Mouse (Mus musculus) layer of hippocampus, adult 8-10 months (tissue): ENCODE measurements around the gene Dync1li2. TPM values are rescaled to one million over a fixed set of nuclear protein-coding genes. Genes with fewer than 3 reads are reported as not detected.

ENCODE experiments used
- DNase-seq, 2 experiments: peaks; one replicate each; pipeline ENCODE4 v3.0.0; 2022; ENCODE audit warnings: low spot score in 2 of 2
- total RNA-seq, 4 experiments: library from RNA; stranded (reverse); gene quantifications; 2 replicates each; pipeline ENCODE4 v1.2.4; 2022

Gene Dync1li2
- total RNA-seq, 4 experiments from 2014 or later, result 230 to 304 (median 242) TPM

DNA sequence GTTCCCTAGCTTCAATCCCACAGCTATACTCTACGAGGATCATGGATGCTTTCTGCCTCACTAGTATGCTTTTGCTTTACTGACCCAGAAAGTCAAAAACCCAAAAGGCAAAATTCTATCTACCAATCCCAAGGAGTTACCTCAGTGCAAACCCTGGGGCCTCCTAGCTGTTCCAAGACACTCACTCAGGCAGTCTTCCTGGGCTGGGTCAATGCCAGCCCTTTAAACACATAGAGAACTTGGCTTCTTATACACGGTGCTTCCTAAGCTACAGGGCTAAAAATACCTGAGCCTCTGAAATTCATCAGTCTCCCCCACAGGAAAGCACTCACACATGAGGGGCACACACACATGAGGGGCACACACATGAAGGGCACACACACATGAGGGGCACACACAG is 59.6 kb downstream of the Dync1li2 start:
- DNase-seq, result no peak

DNA sequence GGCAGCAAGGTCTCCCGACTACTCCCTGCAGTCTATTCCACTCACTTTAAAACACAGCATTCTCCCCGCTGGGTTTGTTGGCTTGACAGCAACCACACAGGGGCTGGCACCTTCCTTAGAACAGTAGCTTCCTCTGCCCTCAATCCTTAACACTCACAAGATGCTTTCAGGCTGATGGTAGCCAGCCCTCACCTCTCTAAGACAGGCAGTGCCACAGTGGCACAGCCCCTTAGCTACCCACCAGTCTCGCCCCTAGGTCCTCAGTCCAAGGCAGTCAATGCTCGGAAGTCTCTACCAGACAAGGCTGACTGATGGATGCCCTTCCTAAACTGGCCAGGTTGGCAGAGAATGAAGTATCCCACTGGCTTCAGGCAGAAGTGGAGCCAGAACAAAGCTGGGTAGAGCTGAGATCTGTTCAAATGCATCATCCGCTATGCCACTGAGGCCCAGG is 61.9 kb downstream of the Dync1li2 start:
- no peak for DNase-seq

DNA sequence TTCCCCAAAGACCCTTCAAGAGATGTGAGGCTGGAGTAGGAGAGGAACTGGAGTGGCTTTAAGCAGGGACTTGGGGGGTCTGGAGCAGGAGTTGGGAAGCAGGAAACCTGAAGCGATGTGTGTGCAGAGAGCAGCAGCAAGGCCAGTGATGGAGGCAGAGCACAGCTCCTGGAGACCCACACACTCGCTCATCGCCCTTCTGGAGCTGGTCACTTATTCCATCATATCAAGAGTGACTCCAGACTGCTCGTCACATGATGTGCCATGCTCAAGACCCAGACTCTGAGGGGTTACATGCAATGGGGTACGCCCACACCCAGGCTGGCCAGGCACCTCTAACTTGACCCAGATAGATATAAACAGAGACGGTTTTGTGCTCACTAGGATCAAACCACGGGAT is 62.6 kb downstream of the Dync1li2 start:
- DNase-seq, result no peak

DNA sequence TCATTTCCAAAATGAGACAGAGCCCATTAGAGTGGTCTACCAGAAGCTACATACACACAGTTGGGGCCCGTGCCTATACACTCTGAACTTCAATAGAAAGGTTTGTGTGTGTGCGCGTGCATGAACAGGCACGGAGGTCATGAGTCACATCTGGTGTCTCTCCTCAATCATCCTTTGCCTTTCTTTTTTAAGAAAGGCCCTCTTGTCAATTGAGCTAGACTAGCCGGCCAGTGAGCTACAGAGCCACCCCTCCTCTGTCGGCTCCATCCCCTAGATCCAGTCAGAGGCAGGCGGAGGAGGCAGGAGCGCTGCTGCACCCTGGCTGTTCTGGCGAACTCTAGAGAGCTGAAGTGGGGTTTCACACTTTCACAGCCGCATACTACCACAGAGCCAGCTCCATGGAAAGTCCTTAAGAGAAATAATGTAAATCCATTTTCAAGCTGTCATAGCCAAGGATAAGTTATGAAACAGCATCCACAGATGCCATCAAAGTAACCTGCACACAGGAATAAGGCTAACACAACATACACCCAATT is 63.5 kb downstream of the Dync1li2 start:
- DNase-seq, result no peak

DNA sequence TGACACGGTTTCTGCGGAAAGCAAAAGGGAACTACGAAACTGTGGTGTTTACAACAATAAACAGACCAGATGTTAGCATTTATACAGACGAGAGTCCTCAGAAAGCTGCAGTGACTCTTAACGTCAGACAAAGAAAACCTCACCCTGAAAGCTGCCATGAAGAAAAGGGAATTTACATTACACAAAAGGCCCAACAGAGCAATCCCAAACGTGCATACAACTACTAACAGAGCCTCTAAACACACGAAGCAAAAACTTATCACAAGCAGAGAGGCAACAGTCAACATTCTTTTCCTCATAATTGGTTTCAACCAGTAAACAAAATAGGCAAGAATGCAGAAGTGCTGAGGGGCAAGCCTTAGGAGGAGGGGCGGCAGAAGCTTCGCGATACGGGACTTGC is 66.2 kb downstream of the Dync1li2 start:
- no peak for DNase-seq

DNA sequence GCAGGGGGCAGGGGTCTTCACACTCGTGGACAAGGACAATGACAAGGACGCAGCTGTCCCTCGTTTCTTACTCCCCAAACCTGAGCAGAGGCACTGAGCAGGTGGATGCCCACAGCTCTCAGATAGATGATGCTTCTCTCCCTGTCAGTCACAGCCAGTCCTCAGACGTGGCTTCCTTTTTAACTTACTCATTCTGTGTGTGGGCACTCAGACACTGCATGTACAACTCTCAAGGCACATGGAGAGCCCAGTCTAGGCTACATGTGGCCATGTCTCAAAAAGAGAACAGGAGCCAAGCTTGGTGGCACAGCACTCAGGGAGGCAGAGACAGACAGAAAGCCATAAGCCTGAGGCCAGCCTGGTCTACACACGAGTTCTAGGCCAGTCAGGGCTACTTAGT is 66.9 kb downstream of the Dync1li2 start:
- DNase-seq, result no peak

DNA sequence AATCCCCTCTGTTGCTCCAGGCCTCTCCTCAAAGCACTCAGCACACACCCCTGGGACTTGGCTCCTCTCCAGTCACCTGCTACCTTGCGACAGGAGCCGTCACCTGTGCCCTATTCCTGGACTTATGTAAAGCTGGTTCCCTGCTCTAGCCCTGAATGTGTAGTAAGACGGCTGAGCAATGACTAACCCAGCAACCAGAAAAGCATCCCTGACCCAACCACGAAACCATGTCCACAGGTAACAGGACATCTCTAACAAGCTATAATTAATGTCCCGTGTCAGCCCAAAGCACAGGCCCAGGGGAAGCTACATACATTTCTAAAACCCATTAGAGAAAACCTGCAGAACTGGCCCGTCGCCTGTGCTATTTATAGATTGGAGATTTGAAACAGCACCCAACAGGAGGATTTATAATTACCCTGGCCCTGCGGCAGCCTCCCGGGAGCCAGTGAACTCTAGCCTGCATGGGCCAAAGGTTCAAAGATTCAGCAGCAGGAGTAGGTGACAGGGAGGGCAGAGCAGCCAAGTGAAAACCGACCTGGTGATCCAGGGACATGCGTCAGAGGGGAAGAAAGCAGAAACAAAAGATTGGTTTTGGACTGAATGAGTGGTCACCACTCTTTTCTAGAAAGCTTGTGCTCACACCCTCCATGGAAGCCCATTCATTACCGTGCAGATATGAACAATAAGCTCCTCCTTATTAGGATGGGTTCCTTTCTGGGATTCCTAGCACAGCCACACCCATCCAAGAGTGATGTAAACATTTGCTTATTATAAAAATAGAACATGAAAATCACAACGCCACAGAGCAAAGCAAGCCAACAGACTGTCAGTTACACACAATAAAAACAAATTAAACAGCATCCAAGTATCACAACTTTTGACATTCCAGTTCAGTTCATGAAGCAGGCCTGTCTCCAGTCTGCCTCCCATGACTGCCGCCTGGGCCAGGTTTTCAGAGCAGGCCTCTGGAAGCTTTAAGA is 67.7 kb downstream of the Dync1li2 start:
- DNase-seq, result no peak

DNA sequence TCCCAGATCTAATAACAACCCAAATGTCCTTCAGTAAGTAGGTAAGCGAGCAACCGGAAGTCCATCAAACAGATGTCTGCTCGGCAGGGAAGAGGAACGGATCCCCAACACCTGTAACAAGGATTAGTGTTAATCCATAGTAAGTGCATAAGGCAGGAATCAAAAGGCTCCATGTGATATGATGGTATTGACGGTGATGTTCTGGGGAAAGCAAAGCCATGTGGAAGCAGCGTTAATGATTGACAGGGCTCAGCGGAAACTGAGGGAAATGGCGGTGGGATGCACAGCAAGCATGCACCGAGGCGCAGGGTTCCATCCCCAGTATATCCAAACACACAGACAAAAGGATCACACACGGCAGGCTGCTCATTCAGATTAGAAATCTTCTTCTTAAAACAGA is 68.6 kb downstream of the Dync1li2 start:
- no peak for DNase-seq

DNA sequence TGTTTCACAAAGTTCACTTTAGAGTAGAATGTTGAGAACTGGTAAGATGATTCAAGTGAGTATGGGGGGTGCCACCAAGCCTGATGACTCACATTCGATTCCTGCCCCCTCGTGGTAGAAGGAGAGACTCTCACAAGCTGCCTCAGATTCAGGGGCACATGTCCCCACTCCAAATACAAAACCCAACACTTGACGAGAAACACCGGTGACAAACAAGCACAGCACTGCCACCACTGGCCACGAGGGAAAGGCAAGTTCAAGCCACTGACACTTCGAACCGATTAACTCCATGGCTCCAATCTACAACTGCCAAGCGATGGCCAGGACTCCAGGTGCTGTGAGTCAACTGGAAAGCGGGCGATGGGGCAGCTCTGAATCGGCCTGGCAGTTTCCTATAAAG is 69.1 kb downstream of the Dync1li2 start:
- no peak for DNase-seq

DNA sequence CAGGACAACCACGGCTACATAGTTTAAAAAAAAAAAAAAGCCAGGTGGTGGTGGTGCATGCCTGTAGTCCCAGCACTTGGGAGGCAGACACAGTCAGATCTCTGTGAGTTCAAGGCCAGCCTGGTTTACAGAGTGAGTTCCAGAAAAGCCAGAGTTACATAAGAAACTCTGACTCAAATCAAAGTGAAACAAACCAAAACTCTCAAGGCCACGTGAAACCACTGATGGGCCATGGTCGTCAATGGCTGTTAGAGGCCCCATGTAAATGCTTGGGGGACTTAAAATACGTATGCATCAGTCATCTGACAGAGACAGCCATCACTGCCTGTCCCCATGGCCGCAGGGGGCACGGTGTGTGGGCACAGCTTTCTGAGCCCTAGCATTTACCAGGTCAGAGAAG is 71.7 kb downstream of the Dync1li2 start:
- no peak for DNase-seq

DNA sequence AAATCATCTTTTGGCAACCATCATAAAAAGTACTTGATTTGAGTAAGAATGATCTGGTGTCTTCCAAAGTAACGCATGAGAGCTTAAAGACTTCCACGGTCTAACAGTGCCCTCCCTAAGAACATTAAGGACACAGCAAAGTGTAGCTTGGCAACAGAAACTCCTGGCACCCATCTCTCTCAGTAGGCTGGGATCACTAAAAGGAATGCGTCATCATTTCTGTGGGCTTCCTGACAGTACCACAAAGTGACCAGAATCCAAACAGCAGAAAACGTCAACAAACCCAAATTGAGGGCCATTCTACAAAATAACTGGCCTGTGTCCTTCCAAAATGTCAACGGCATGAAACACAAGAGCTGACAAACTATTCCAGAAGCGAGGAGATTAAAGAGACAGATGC is 72.8 kb downstream of the Dync1li2 start:
- no peak for DNase-seq

DNA sequence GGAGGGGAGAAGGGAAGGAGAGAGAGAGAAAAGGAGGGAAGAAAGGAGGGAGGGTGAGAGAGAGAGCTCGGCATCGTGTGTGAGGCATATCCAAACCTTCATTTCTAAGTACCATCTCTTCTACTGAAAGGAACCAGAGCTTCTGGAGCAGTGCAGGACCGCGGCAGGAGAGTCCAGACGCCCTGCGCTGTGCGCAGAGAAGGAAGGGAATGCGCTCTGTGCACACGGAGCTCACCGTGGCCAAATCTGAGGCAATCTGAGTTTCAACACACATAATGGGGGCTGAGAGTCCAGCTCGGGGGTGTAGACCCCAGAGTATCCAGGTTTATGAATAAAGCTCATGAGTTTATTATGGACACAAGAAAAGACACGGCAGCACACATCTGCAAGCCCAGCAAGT is 73.3 kb downstream of the Dync1li2 start:
- DNase-seq, result no peak

Other genes with a start within 250 kb of the Dync1li2 start
- 10 to 100 TPM; 39.2 to 46.1 (median 43.9) TPM for gene Tk2, start 194.5 kb downstream of the Dync1li2 start, total RNA-seq
- 10 to 100 TPM in 1 of 4 experiments, 1 to 10 TPM in 3; 7.5 to 12.1 (median 8.4) TPM for gene Cklf, start 192.2 kb downstream of the Dync1li2 start, total RNA-seq
- not detected for gene Cmtm2a, start 149.9 kb downstream of the Dync1li2 start, total RNA-seq
- not detected for gene Gm45711, start 133.0 kb downstream of the Dync1li2 start, total RNA-seq
- gene Cmtm1, start 132.9 kb downstream of the Dync1li2 start, total RNA-seq, result not detected
- not detected for gene Gm11020, start 121.5 kb downstream of the Dync1li2 start, total RNA-seq
- not detected for gene Cmtm2b, start 120.8 kb downstream of the Dync1li2 start, total RNA-seq
- 10 to 100 TPM in 3 of 4 experiments, 1 to 10 TPM in 1; 7.7 to 23.1 (median 16.0) TPM for gene Cmtm3, start 103.6 kb downstream of the Dync1li2 start, total RNA-seq
- gene Cmtm4, start 47.2 kb downstream of the Dync1li2 start, total RNA-seq, result 10 to 100 TPM; 59.8 to 75.9 (median 66.7) TPM
- under 1 TPM; 0.65 to 0.80 (median 0.74) TPM for gene Terb1, start 66.9 kb upstream of the Dync1li2 start, total RNA-seq
- gene Nae1, start 91.6 kb upstream of the Dync1li2 start, total RNA-seq, result 10 to 100 TPM; 48.5 to 59.0 (median 51.3) TPM
- gene Car7, start 91.6 kb upstream of the Dync1li2 start, total RNA-seq, result 10 to 100 TPM; 17.9 to 28.0 (median 21.8) TPM
- gene Pdp2, start 148.4 kb upstream of the Dync1li2 start, total RNA-seq, result 10 to 100 TPM in 1 of 4 experiments, 1 to 10 TPM in 3; 8.0 to 10.2 (median 9.0) TPM
- gene Cdh16, start 181.3 kb upstream of the Dync1li2 start, total RNA-seq, result not detected
- 1 to 10 TPM; 1.5 to 3.2 (median 1.9) TPM for gene Rrad, start 188.3 kb upstream of the Dync1li2 start, total RNA-seq
- gene Ciao2b, start 198.9 kb upstream of the Dync1li2 start, total RNA-seq, result 10 to 100 TPM; 25.0 to 32.7 (median 30.3) TPM